Mouse (Mus musculus): ENCODE results near the gene Tex45. TPM values are rescaled to one million over a fixed set of nuclear protein-coding genes. Genes with fewer than 3 reads are reported as not detected.

Tex45 gene
- polyA plus RNA-seq, 1 experiment from 2014 or later, result 0.23 TPM

DNA sequence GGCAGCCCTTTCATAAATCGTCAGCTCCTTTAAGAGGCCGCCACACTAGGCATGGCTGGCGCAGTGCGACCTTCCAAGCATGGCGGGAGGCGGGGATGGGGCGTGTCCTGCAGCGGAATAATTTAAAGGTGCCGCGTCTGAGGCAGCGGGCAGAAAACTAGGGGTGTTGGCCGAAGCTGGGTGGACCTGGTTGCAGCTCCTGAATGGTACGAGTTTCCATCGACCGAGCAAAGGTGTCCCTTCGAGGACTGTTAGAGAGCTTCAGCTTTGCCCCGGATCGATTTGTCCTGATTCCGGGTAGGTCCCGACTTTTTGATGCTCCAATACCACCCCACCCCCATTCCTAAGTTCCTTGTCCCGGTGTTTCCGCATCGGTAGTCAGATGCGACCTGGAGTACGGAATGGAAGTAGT is 44.6 kb downstream of the Tex45 start, which contains the start of gene Pnpla6:
Pnpla6 (plus strand) TSS at position 125 of the 412 bp plus-strand sequence.
- Histone ChIP-seq H3K4me2 (replicated peaks) (peak within 1 kb of the TSS; percentile 95), H3K4me3 (replicated peaks) (peak within 1 kb of the TSS; percentile 60), H3K36me3 (peaks cover 36% of the 10 kb centered on the region), H3K27ac (peak within 1 kb of the TSS; percentile 77), H3K4me1 (replicated peaks) (peaks cover 13% of the 10 kb centered on the region), H3K9me3 (no peaks in the 10 kb centered on the region), H3K9ac (replicated peaks) (peak within 1 kb of the TSS; percentile 68), H3K27me3 (no peaks in the 10 kb centered on the region)
- under 1% methylated on average over 25 of the region's 25 CpGs for WGBS
- ATAC-seq, result peak; percentile 76

DNA sequence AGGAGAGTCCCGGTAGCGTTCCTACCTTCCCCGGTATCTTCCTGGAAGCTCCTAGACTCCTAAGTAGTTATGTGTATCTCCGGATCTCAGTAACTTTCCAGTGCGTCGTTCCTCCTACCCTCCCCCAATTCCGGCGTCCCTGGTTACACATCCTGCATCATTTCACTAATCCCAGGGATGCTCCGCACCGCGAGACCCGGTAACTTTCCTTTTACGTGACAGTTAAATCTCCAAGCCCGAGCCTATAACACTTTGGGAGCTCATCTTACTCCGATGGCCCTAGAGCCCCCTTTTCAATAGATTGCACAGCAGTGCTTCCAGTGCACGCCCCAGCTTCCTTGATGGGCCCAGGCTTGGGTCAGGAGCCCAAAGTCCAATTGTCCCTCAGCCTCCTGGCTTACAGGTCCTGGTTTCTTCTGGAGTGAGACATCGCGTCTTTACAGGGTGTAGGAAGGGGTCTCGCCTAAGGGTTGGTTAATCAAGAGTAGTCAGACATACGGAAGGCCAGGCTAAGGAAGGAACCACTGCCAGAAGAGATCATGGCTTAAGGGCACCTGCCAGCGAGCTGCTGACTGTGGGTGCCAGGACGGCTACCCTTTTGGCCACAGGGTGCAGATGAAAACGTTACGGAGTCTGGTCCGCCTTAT is 45.2 kb downstream of the Tex45 start:
- under 1% methylated on average over 25 of the region's 25 CpGs for WGBS

DNA sequence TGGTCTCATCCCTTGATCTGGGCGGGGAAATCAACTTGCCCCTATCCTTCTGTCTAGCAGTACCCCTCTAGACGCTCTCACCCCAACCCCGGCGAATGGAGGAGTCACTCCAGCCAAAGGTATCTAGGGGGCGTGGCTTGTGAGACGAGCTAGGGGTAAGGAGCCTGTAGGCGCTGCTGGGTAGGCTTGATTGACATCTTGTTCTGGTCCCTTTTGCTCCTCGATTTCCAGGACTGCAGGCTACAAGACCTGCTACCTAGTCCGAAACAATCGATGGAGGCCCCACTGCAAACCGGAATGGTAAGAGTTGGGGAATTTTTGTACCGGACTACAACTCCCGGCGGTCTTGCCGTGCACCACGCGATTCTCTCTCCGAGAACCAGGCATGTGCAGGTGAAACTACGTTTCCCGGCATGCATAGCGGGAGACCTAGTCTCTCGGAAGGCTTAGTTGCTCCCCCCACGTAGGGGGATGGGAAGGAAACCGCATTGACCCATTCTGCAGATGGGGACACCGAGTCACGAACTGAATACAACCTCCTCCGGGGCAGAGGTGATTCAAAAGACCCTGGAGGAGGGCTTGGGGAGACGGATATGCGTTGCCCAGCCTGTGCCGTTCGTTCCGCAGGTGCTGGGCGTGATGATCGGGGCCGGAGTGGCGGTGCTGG is 45.9 kb downstream of the Tex45 start:
- H3K4me2 ChIP-seq (replicated peaks), result peak overlapping the region; percentile 95
- WGBS, result 2% methylated on average over 36 of the region's 36 CpGs
- peak overlapping the region; percentile 60 for H3K4me3 ChIP-seq (replicated peaks)
- no peaks in the 10 kb centered on the region for H3K9me3 ChIP-seq
- peak; percentile 92 for ATAC-seq
- H3K9ac ChIP-seq (replicated peaks), result peak overlapping the region; percentile 68
- peaks cover 28% of the 10 kb centered on the region for H3K36me3 ChIP-seq
- peak overlapping the region; percentile 77 for H3K27ac ChIP-seq
- H3K27me3 ChIP-seq, result no peaks in the 10 kb centered on the region
- peaks cover 13% of the 10 kb centered on the region for H3K4me1 ChIP-seq (replicated peaks)

More for the DNA sequence above, 45.2 kb downstream of the Tex45 start:
- peak overlapping the region; percentile 77 for H3K27ac ChIP-seq
- H3K4me2 ChIP-seq (replicated peaks), result peak overlapping the region; percentile 95
- peaks cover 13% of the 10 kb centered on the region for H3K4me1 ChIP-seq (replicated peaks)
- H3K27me3 ChIP-seq, result no peaks in the 10 kb centered on the region
- peaks cover 30% of the 10 kb centered on the region for H3K36me3 ChIP-seq
- H3K4me3 ChIP-seq (replicated peaks), result peak overlapping the region; percentile 60
- peak overlapping the region; percentile 68 for H3K9ac ChIP-seq (replicated peaks)
- ATAC-seq, result peak; percentile 51
- no peaks in the 10 kb centered on the region for H3K9me3 ChIP-seq

DNA sequence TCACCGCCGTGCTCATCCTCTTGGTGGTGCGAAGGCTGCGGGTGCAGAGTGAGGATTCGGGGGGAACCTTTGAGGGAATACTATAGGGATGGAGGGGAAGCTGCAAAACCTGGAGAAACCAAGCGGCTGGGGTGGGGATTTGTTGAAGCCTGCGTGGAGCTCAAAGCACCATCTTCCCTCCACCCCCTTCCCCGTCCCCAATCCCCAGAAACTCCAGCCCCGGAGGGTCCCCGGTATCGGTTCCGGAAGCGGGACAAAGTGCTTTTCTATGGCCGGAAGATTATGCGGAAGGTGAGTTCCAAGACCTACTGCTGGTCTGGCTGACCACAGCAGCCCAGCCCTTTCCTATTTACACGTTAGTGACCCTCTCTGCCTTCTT is 46.4 kb downstream of the Tex45 start:
- no peaks in the 10 kb centered on the region for H3K27me3 ChIP-seq
- H3K27ac ChIP-seq, result no peak overlapping the region
- peak overlapping the region; percentile 95 for H3K4me2 ChIP-seq (replicated peaks)
- H3K4me3 ChIP-seq (replicated peaks), result peak overlapping the region; percentile 60
- H3K4me1 ChIP-seq (replicated peaks), result peaks cover 13% of the 10 kb centered on the region
- ATAC-seq, result no peak
- no peaks in the 10 kb centered on the region for H3K9me3 ChIP-seq
- H3K36me3 ChIP-seq, result peaks cover 30% of the 10 kb centered on the region
- peak overlapping the region; percentile 68 for H3K9ac ChIP-seq (replicated peaks)
- 12% methylated on average over 16 of the region's 16 CpGs for WGBS

DNA sequence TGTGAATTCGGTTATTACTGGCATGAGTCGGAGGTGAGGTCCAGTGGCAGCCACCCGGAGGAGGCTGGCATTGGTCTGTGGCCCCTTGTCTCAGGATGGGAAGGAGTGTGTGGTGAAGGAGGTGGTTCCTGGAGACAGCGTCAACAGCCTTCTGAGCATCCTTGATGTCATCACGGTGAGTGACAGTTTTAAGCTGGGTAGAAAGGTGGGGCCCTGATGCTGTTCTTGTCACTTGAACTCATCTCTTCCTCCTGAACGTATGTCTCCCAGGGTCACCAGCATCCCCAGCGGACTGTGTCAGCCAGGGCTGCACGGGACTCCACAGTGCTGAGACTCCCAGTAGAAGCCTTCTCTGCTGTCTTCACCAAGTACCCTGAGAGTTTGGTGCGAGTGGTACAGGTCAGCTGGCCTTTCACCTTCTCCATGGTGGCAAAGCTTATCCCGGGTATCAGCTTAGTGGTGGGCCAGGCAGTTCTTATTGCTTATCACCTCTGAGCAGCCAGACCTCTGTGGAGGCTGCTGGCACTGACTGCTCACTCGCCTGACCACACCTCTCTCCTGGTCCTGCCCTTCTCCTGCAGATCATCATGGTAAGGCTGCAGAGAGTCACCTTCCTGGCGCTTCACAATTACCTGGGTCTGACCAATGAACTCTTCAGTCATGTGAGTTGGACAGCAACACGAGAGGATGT is 51.5 kb downstream of the Tex45 start:
- no peak overlapping the region for H3K4me2 ChIP-seq (replicated peaks)
- no peak for ATAC-seq
- no peak overlapping the region for H3K4me3 ChIP-seq (replicated peaks)

DNA sequence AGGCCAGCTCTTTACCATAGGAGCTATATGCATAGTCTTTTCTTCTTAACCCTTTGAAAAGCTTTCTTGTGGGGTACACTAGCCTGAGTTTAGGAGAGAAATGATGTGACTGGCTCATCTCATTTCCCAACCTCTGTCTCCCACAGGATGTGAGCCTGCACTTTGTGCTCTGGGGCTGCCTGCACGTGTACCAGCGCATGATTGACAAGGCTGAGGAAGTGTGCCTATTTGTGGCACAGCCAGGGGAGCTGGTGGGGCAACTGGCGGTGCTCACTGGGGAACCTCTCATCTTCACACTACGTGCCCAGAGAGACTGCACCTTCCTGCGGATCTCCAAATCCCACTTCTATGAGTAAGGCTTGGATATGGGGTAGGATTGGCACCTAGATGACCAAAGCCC is 60.2 kb downstream of the Tex45 start:
- Histone ChIP-seq H3K36me3 (peaks cover 48% of the 10 kb centered on the region), H3K9me3 (no peaks in the 10 kb centered on the region), H3K27ac (no peak overlapping the region), H3K4me2 (replicated peaks) (no peak overlapping the region), H3K4me3 (replicated peaks) (no peak overlapping the region), H3K27me3 (no peaks in the 10 kb centered on the region), H3K9ac (replicated peaks) (no peak overlapping the region), H3K4me1 (replicated peaks) (no peaks in the 10 kb centered on the region)
- WGBS, result 88% methylated on average over 5 of the region's 5 CpGs
- ATAC-seq, result no peak

More for the DNA sequence above, 51.5 kb downstream of the Tex45 start:
- no peak overlapping the region for H3K27ac ChIP-seq
- H3K36me3 ChIP-seq, result peaks cover 52% of the 10 kb centered on the region
- H3K9me3 ChIP-seq, result no peaks in the 10 kb centered on the region
- peaks cover 2% of the 10 kb centered on the region for H3K4me1 ChIP-seq (replicated peaks)
- WGBS, result 90% methylated on average over 13 of the region's 13 CpGs
- H3K9ac ChIP-seq (replicated peaks), result no peak overlapping the region
- H3K27me3 ChIP-seq, result no peaks in the 10 kb centered on the region

DNA sequence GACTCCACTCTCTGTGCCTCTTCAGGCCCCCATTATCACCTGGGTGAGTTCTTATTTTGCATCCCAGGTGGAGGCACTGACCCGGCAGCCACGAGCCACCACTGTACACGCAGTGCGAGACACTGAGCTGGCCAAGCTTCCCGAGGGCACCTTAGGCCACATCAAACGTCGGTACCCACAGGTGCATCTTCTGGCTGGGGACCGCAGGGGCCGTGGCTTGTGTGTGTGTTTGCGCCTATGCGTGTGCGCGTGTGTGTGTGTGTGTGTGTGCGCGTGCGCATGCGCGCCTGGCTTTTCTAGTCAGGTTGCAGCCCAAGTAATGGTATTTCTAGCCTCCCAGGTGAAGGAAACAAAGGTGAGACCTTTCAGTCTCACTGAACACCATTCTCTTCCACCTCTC is 61.3 kb downstream of the Tex45 start:
- Histone ChIP-seq H3K36me3 (peaks cover 51% of the 10 kb centered on the region), H3K9ac (replicated peaks) (no peak overlapping the region), H3K4me1 (replicated peaks) (no peaks in the 10 kb centered on the region), H3K4me3 (replicated peaks) (no peak overlapping the region), H3K27me3 (no peaks in the 10 kb centered on the region), H3K27ac (no peak overlapping the region), H3K4me2 (replicated peaks) (no peak overlapping the region), H3K9me3 (no peaks in the 10 kb centered on the region)
- no peak for ATAC-seq
- WGBS, result 96% methylated on average over 18 of the region's 18 CpGs

DNA sequence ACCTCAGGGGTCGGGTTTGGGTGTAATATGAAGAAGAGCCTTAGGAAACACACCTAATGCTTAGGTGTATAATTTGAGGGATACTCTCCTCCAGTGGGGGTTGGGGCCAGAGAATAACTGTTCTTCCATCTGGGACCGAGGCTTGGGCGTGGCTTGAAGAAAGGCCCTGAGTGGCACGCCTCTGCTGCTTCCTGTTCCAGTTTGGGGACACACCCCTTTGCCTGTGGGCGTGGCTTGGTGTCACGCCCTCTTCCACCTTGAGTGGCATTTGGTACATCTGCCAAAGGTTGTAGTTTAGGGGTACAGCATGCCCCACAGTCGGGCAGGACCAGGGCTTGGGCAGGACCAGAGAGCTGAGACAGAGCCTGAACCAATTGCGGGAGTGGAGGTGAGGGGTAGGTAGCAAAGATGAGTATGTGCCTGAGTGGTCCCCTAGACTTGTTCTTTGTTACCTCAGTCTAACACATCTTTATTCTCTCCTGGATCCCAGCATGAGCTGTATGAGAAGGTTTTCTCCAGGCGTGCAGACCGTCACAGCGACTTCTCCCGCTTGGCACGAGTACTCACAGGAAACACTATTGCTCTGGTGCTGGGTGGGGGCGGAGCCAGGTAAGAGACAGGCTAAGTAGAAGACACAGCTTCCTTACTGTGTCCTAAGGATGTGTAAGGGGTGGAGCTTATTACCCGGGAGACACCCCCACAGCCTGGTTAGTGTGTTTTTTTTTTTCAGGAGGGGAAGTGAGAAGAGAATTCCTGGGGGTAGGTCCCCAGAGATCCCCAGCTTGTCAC is 65.6 kb downstream of the Tex45 start:
- ATAC-seq, result no peak

More for the DNA sequence above, 65.6 kb downstream of the Tex45 start:
- Histone ChIP-seq H3K27ac (no peak overlapping the region), H3K4me3 (replicated peaks) (no peak overlapping the region), H3K36me3 (peaks cover 87% of the 10 kb centered on the region), H3K9me3 (no peaks in the 10 kb centered on the region), H3K9ac (replicated peaks) (no peak overlapping the region), H3K4me2 (replicated peaks) (no peak overlapping the region), H3K4me1 (replicated peaks) (no peaks in the 10 kb centered on the region), H3K27me3 (no peaks in the 10 kb centered on the region)
- WGBS, result 70% methylated on average over 15 of the region's 15 CpGs

Other genes starting within 250 kb of the Tex45 start
- gene Insr, start 191.2 kb upstream of the Tex45 start, polyA plus RNA-seq (2015; fragmentation: Nextera tagmentation; extraction: Ambion mirVana), result 53.9 and 58.6 TPM in 2 replicates
- gene A430078G23Rik, start 117.4 kb upstream of the Tex45 start, polyA plus RNA-seq (2015; fragmentation: Nextera tagmentation; extraction: Ambion mirVana), result not detected in 2 replicates
- 10.4 and 12.5 TPM in 2 replicates for gene Arhgef18, start 77.9 kb upstream of the Tex45 start, polyA plus RNA-seq (2015; fragmentation: Nextera tagmentation; extraction: Ambion mirVana)
- gene Pex11g, start 3.2 kb upstream of the Tex45 start, polyA plus RNA-seq (2015; fragmentation: Nextera tagmentation; extraction: Ambion mirVana), result 4.4 and 5.3 TPM in 2 replicates
- gene Zfp358, start 22.3 kb downstream of the Tex45 start, polyA plus RNA-seq (2015; fragmentation: Nextera tagmentation; extraction: Ambion mirVana), result 85.1 and 90.0 TPM in 2 replicates
- gene Mcoln1, start 29.6 kb downstream of the Tex45 start, polyA plus RNA-seq (2015; fragmentation: Nextera tagmentation; extraction: Ambion mirVana), result 93.4 and 99.6 TPM in 2 replicates
- gene Pnpla6, start 44.5 kb downstream of the Tex45 start, polyA plus RNA-seq (2015; fragmentation: Nextera tagmentation; extraction: Ambion mirVana), result 33.0 and 34.1 TPM in 2 replicates
- 1.1 and 1.3 TPM in 2 replicates for gene C330021F23Rik, start 97.1 kb downstream of the Tex45 start, polyA plus RNA-seq (2015; fragmentation: Nextera tagmentation; extraction: Ambion mirVana)
- 30.4 and 35.6 TPM in 2 replicates for gene Camsap3, start 116.4 kb downstream of the Tex45 start, polyA plus RNA-seq (2015; fragmentation: Nextera tagmentation; extraction: Ambion mirVana)
- gene Xab2, start 150.5 kb downstream of the Tex45 start, polyA plus RNA-seq (2015; fragmentation: Nextera tagmentation; extraction: Ambion mirVana), result 58.6 and 63.2 TPM in 2 replicates
- gene Pet100, start 150.7 kb downstream of the Tex45 start, polyA plus RNA-seq (2015; fragmentation: Nextera tagmentation; extraction: Ambion mirVana), result 117 and 119 TPM in 2 replicates
- gene Pcp2, start 154.7 kb downstream of the Tex45 start, polyA plus RNA-seq (2015; fragmentation: Nextera tagmentation; extraction: Ambion mirVana), result 0.50 and 0.55 TPM in 2 replicates
- 28.8 and 31.3 TPM in 2 replicates for gene Stxbp2, start 160.1 kb downstream of the Tex45 start, polyA plus RNA-seq (2015; fragmentation: Nextera tagmentation; extraction: Ambion mirVana)
- gene Retn, start 184.9 kb downstream of the Tex45 start, polyA plus RNA-seq (2015; fragmentation: Nextera tagmentation; extraction: Ambion mirVana), result 0.24 and 0.48 TPM in 2 replicates
- 0.40 TPM in 1 of 2 replicates, not detected in the other for gene Mcemp1, start 194.9 kb downstream of the Tex45 start, polyA plus RNA-seq (2015; fragmentation: Nextera tagmentation; extraction: Ambion mirVana)
- gene Fcor, start 201.5 kb downstream of the Tex45 start, polyA plus RNA-seq (2015; fragmentation: Nextera tagmentation; extraction: Ambion mirVana), result 9.6 and 12.4 TPM in 2 replicates
- 58.6 and 60.2 TPM in 2 replicates for gene Trappc5, start 205.4 kb downstream of the Tex45 start, polyA plus RNA-seq (2015; fragmentation: Nextera tagmentation; extraction: Ambion mirVana)
- 0.23 and 0.61 TPM in 2 replicates for gene Fcer2a, start 223.3 kb downstream of the Tex45 start, polyA plus RNA-seq (2015; fragmentation: Nextera tagmentation; extraction: Ambion mirVana)
- not detected in 2 replicates for gene Clec4g, start 249.8 kb downstream of the Tex45 start, polyA plus RNA-seq (2015; fragmentation: Nextera tagmentation; extraction: Ambion mirVana)